Mouse (Mus musculus): ENCODE data around the gene Syt1.

- TF ChIP-seq POLR2A (IDR thresholded peaks at IDR 0.05; ENCODE audit: low read depth, low read length) (no peak), CTCF (IDR thresholded peaks at IDR 0.05; ENCODE audit: extremely low read depth, insufficient read length, insufficient replicate concordance, low read depth, low read length) (no peak)
Measured at GRCm38 (mm10) chr10:108514671-108515070, 496.1 kb downstream of the Syt1 start.
